Mouse (Mus musculus) brain, embryonic 14.5 days (tissue): Measurements from ENCODE around the gene Elmo1.

Source experiments
- CTCF ChIP-seq: fragments of 200-500 bp; IDR thresholded peaks from 2 replicates; pipeline ENCODE4 v1.5.1; 2012; ENCODE audit warnings: inconsistent platforms, mild to moderate bottlenecking, moderate library complexity, borderline replicate concordance; ENCODE audit not compliant: insufficient read depth, insufficient read length; ENCODE audit errors: extremely low read depth
- POLR2A ChIP-seq: fragments of 200-500 bp; IDR thresholded peaks from 2 replicates; pipeline ENCODE4 v1.6.1; 2012; ENCODE audit warnings: mild to moderate bottlenecking, inconsistent platforms, borderline replicate concordance; ENCODE audit not compliant: poor library complexity, insufficient read depth, insufficient read length, severe bottlenecking; ENCODE audit errors: extremely low read depth

- TF ChIP-seq POLR2A (no peak), CTCF (no peak)
These were observed 40.2 kb upstream of the Elmo1 start for GRCm38 (mm10) chr13:20050149-20050548.
